Mouse (Mus musculus) CD4-positive, CD25-positive, alpha-beta regulatory T cell, adult 2 months (primary cell): ENCODE measurements around the gene 1110032A03Rik.
A peak's percentile ranks its signal among the peaks of the same experiment; 100 is the strongest.

Experiments used
- DNase-seq: peaks from one replicate; pipeline ENCODE4 v3.0.0-alpha.2; 2012; ENCODE audit warnings: low read depth, low spot score

1110032A03Rik gene

GRCm38 (mm10) chr9:50774991-50775612 is at the start of gene 1110032A03Rik, which contains the start of gene Alg9:
Gene 1110032A03Rik, minus strand, starts transcription at chr9:50775520.
Gene Alg9, plus strand, starts transcription at chr9:50775019.
- DNase-seq = peak; percentile 93

GRCm38 (mm10) chr9:50823779-50824453 is 48.6 kb upstream of the 1110032A03Rik start:
- DNase-seq = no peak

- DNase-seq = no peak
Measured at GRCm38 (mm10) chr9:50822216-50822615, 46.9 kb upstream of the 1110032A03Rik start.

GRCm38 (mm10) chr9:50821651-50822050 is 46.3 kb upstream of the 1110032A03Rik start:
- no peak for DNase-seq

GRCm38 (mm10) chr9:50819716-50820115 is 44.4 kb upstream of the 1110032A03Rik start:
- no peak for DNase-seq

GRCm38 (mm10) chr9:50818050-50818449 is 42.7 kb upstream of the 1110032A03Rik start:
- no peak for DNase-seq

GRCm38 (mm10) chr9:50816512-50816911 is 41.2 kb upstream of the 1110032A03Rik start:
- no peak for DNase-seq

- no peak for DNase-seq
Measured at GRCm38 (mm10) chr9:50815666-50816065, 40.3 kb upstream of the 1110032A03Rik start.

- no peak for DNase-seq
Measured at GRCm38 (mm10) chr9:50813796-50814195, 38.5 kb upstream of the 1110032A03Rik start.

GRCm38 (mm10) chr9:50811746-50812145 is 36.4 kb upstream of the 1110032A03Rik start:
- no peak for DNase-seq

- DNase-seq = no peak
Measured at GRCm38 (mm10) chr9:50811187-50811586, 35.9 kb upstream of the 1110032A03Rik start.

- DNase-seq = no peak
Measured at GRCm38 (mm10) chr9:50809146-50809545, 33.8 kb upstream of the 1110032A03Rik start.

GRCm38 (mm10) chr9:50808471-50808870 is 33.2 kb upstream of the 1110032A03Rik start:
- DNase-seq = no peak

GRCm38 (mm10) chr9:50803055-50803671 is 27.8 kb upstream of the 1110032A03Rik start:
- DNase-seq = no peak

- peak; percentile 84 for DNase-seq
Measured at GRCm38 (mm10) chr9:50800985-50801384, 25.7 kb upstream of the 1110032A03Rik start.

- DNase-seq = no peak
Measured at GRCm38 (mm10) chr9:50798368-50798767, 23.0 kb upstream of the 1110032A03Rik start.

- no peak for DNase-seq
Measured at GRCm38 (mm10) chr9:50797641-50798040, 22.3 kb upstream of the 1110032A03Rik start.

GRCm38 (mm10) chr9:50796776-50797175 is 21.5 kb upstream of the 1110032A03Rik start:
- DNase-seq = no peak

- no peak for DNase-seq
Measured at GRCm38 (mm10) chr9:50795266-50795665, 19.9 kb upstream of the 1110032A03Rik start.

GRCm38 (mm10) chr9:50782155-50782554 is 6.8 kb upstream of the 1110032A03Rik start:
- DNase-seq = peak; percentile 71

GRCm38 (mm10) chr9:50776162-50776760 is 941 bp upstream of the 1110032A03Rik start:
- DNase-seq = no peak

- peak; percentile 34 for DNase-seq
Measured at GRCm38 (mm10) chr9:50775662-50776126, 374 bp upstream of the 1110032A03Rik start.
